Mouse (Mus musculus) ES-Bruce4 (cell line): ENCODE data around the gene Mcpt9. TPM values are rescaled to one million over a fixed set of nuclear protein-coding genes. Genes with fewer than 3 reads are reported as not detected.
"Not testable (repeated sequence)": the region's sequence is repeated elsewhere in the genome, so short reads cannot be mapped to it uniquely, and the experiment has no call there.

Source experiments
- H3K27ac ChIP-seq: 2 replicates; pipeline ENCODE4 v1.5.1; 2012; ENCODE audit warnings: low read length, inconsistent platforms; ENCODE audit not compliant: insufficient read depth
- H3K27me3 ChIP-seq: 2 replicates; pipeline ENCODE4 v1.6.1; 2012; ENCODE audit warnings: mild to moderate bottlenecking, low read length, inconsistent platforms; ENCODE audit not compliant: control insufficient read depth, poor library complexity, insufficient read depth, severe bottlenecking
- H3K36me3 ChIP-seq: 2 replicates; pipeline ENCODE4 v1.6.1; 2012; ENCODE audit warnings: inconsistent platforms, mild to moderate bottlenecking, low read length, moderate library complexity; ENCODE audit not compliant: control insufficient read depth, poor library complexity, insufficient read depth, severe bottlenecking
- H3K4me1 ChIP-seq: one replicate; pipeline ENCODE4 v1.8.1; 2011; ENCODE audit warnings: low read length; ENCODE audit not compliant: control insufficient read depth, insufficient read depth
- H3K4me3 ChIP-seq: 2 replicates; pipeline ENCODE4 v1.5.1; 2011; ENCODE audit warnings: low read depth, mild to moderate bottlenecking, low read length
- H3K9ac ChIP-seq: 2 replicates; pipeline ENCODE4 v1.6.1; 2012; ENCODE audit warnings: low read depth, mild to moderate bottlenecking, inconsistent platforms; ENCODE audit not compliant: poor library complexity, severe bottlenecking
- H3K9me3 ChIP-seq: replicated peaks from 2 replicates; pipeline ENCODE4 v1.6.1; 2012; ENCODE audit warnings: mild to moderate bottlenecking, low read length, inconsistent platforms; ENCODE audit not compliant: control insufficient read depth, poor library complexity, insufficient read depth, severe bottlenecking
- CTCF ChIP-seq: IDR thresholded peaks from one replicate; pipeline ENCODE4 v1.8.1; 2011; ENCODE audit warnings: low read depth, low read length
- EP300 ChIP-seq: IDR thresholded peaks from 2 replicates; pipeline ENCODE4 v1.6.1; 2011; ENCODE audit warnings: low read depth, low read length; ENCODE audit not compliant: insufficient read depth
- POLR2A ChIP-seq: IDR thresholded peaks from one replicate; pipeline ENCODE4 v1.8.1; 2011; ENCODE audit warnings: low read length; ENCODE audit not compliant: insufficient read depth
- polyA plus RNA-seq: library from polyadenylated mRNA; stranded (reverse); fragments of >200 nt; gene quantifications from 2 replicates; pipeline ENCODE4 v1.2.4, GENCODE M21; 2011; ENCODE audit warnings: low read depth; ENCODE audit not compliant: missing spikeins, insufficient read depth, insufficient read length

Mcpt9 gene
- polyA plus RNA-seq, 1 experiment = not detected

DNA sequence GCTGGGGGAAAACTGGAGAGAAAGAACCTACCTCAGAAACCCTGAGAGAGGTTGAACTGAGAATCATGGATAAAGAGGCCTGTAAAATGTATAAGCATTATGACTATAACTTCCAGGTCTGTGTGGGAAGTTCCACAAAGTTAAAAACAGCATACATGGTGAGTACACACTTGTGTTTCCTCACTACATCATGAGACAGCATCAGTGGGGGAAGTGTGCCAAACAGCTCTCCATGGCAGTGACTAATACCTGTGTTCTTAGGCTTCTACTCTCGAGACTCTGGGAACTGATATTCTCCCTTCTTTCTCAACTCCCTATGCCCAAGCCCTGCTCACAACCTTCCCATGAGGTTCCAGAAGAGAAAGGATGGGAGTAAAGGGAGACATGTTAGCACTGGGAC is 10.8 kb downstream of the Mcpt9 start:
- Histone ChIP-seq H3K27me3 (no peaks in the 10 kb centered on the region), H3K27ac (no peak overlapping the region), H3K9me3 (no peaks in the 10 kb centered on the region), H3K4me3 (no peak overlapping the region), H3K9ac (no peak overlapping the region), H3K4me1 (no peaks in the 10 kb centered on the region), H3K36me3 (no peaks in the 10 kb centered on the region)
- no peak for TF ChIP-seq EP300
- no peak for TF ChIP-seq CTCF
- no peak for TF ChIP-seq POLR2A

- H3K27me3 ChIP-seq, H3K36me3 ChIP-seq, H3K9ac ChIP-seq: not testable (repeated sequence)
Measured at GRCm38 (mm10) chr14:56017671-56018070, 12.6 kb downstream of the Mcpt9 start, which contains the start of gene Mcpt1. Gene Mcpt1, plus strand, starts transcription at chr14:56017971.

DNA sequence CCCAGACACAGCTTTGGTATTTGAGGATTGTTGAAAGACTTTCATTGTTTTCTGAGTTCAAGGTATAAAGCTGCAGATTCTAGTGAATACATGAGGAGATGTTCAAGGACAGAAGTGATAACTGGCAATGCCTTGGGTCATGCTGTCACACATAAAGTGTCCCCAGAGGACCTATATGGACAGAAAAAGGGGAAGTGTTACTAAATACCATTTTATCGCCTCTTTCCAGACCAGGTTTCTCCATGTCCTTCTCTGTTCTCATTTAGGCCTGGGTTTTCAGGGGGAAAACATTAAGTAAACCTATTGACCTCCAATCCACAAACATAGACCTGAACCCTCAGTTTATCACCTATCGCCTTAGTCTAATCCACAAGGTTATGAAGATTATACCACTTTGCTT is 16.4 kb downstream of the Mcpt9 start:
- TF ChIP-seq EP300 (no peak), CTCF (no peak), POLR2A (no peak)
- no peaks in the 10 kb centered on the region for H3K27me3 ChIP-seq
- no peaks in the 10 kb centered on the region for H3K36me3 ChIP-seq
- H3K4me3 ChIP-seq = no peak overlapping the region
- no peak overlapping the region for H3K9ac ChIP-seq
- no peaks in the 10 kb centered on the region for H3K9me3 ChIP-seq
- no peaks in the 10 kb centered on the region for H3K4me1 ChIP-seq
- H3K27ac ChIP-seq = no peak overlapping the region

More at GRCm38 (mm10) chr14:56017671-56018070, 12.6 kb downstream of the Mcpt9 start, which contains the start of gene Mcpt1:
- not testable (repeated sequence) for H3K4me1 ChIP-seq, H3K27ac ChIP-seq, H3K9me3 ChIP-seq, H3K4me3 ChIP-seq

DNA sequence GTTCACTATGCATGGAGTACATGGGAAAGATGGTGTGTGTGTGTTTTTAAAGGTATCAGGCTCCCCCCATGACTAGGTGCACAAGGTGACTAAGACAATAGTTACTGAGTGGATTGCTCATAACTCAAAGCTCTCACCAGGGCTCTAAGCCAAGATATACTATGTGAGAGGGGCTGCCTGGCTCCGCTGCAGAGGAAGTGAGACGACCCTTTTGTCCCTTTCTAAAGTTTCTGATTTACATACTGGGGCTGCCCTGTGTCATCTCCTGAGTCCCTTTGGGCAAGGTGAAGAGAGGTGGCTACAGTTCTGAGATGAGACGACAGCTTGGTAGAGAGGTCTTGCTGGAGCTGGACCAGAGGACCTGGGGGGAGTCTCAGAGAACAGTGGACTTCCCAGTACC is 17.1 kb downstream of the Mcpt9 start:
- Histone ChIP-seq H3K9me3 (peaks cover 4% of the 10 kb centered on the region), H3K27ac (no peak overlapping the region), H3K36me3 (no peaks in the 10 kb centered on the region), H3K27me3 (no peaks in the 10 kb centered on the region), H3K4me3 (no peak overlapping the region), H3K4me1 (no peaks in the 10 kb centered on the region), H3K9ac (no peak overlapping the region)
- no peak for TF ChIP-seq POLR2A
- TF ChIP-seq EP300 = no peak
- no peak for TF ChIP-seq CTCF

GRCm38 (mm10) chr14:55987464-55987863 is 42.8 kb downstream of the Mcpt9 start:
- not testable (repeated sequence) for H3K4me3 ChIP-seq, H3K36me3 ChIP-seq, H3K9me3 ChIP-seq, H3K27ac ChIP-seq, H3K4me1 ChIP-seq, H3K27me3 ChIP-seq, H3K9ac ChIP-seq

Other genes starting within 250 kb of the Mcpt9 start
- 0.30 and 1.2 TPM in 2 replicates for gene Adcy4, start 246.4 kb downstream of the Mcpt9 start, polyA plus RNA-seq
- gene Ripk3, start 241.6 kb downstream of the Mcpt9 start, polyA plus RNA-seq = 11.0 and 16.4 TPM in 2 replicates
- 57.0 and 57.7 TPM in 2 replicates for gene Nfatc4, start 207.4 kb downstream of the Mcpt9 start, polyA plus RNA-seq
- gene Nynrin, start 176.5 kb downstream of the Mcpt9 start, polyA plus RNA-seq = 21.5 and 24.6 TPM in 2 replicates
- gene Cbln3, start 146.1 kb downstream of the Mcpt9 start, polyA plus RNA-seq = 0.21 and 0.27 TPM in 2 replicates
- gene Khnyn, start 145.5 kb downstream of the Mcpt9 start, polyA plus RNA-seq = 29.8 and 30.9 TPM in 2 replicates
- 7.9 and 13.2 TPM in 2 replicates for gene Sdr39u1, start 130.2 kb downstream of the Mcpt9 start, polyA plus RNA-seq
- gene Cma1, start 85.8 kb downstream of the Mcpt9 start, polyA plus RNA-seq = not detected in 2 replicates
- not detected in 2 replicates for gene Cma2, start 79.5 kb downstream of the Mcpt9 start, polyA plus RNA-seq
- not detected in 2 replicates for gene Mcpt1, start 12.5 kb downstream of the Mcpt9 start, polyA plus RNA-seq
- gene Mcpt2, start 11.5 kb upstream of the Mcpt9 start, polyA plus RNA-seq = not detected in 2 replicates
- gene Mcpt4, start 31.8 kb upstream of the Mcpt9 start, polyA plus RNA-seq = not detected in 2 replicates
- not detected in 2 replicates for gene Mcpt8, start 54.8 kb upstream of the Mcpt9 start, polyA plus RNA-seq
- not detected in 2 replicates for gene Ctsg, start 72.1 kb upstream of the Mcpt9 start, polyA plus RNA-seq
- gene Gzme, start 90.1 kb upstream of the Mcpt9 start, polyA plus RNA-seq = not detected in 2 replicates
- not detected in 2 replicates for gene Gzmd, start 102.1 kb upstream of the Mcpt9 start, polyA plus RNA-seq
- not detected in 2 replicates for gene Gzmg, start 129.1 kb upstream of the Mcpt9 start, polyA plus RNA-seq
- not detected in 2 replicates for gene Gzmn, start 144.1 kb upstream of the Mcpt9 start, polyA plus RNA-seq
- gene Gzmf, start 180.9 kb upstream of the Mcpt9 start, polyA plus RNA-seq = not detected in 2 replicates
- not detected in 2 replicates for gene Gzmc, start 204.2 kb upstream of the Mcpt9 start, polyA plus RNA-seq
- gene Gzmb, start 231.8 kb upstream of the Mcpt9 start, polyA plus RNA-seq = not detected in 2 replicates